Mouse (Mus musculus) embryonic fibroblast, embryonic 13.5 days (primary cell): ENCODE results near the gene Aqp2. TPM values are rescaled to one million over a fixed set of nuclear protein-coding genes. Genes with fewer than 3 reads are reported as not detected.

ENCODE experiments used
- H3K27ac ChIP-seq: 2 replicates; pipeline ENCODE4 v1.5.1; 2012; ENCODE audit warnings: low read length, control low read depth, inconsistent platforms; ENCODE audit not compliant: insufficient read depth
- H3K4me1 ChIP-seq: 2 replicates; pipeline ENCODE4 v1.6.1; 2011; ENCODE audit warnings: low read length; ENCODE audit not compliant: control insufficient read depth, insufficient read depth
- H3K4me3 ChIP-seq: 2 replicates; pipeline ENCODE4 v1.5.1; 2011; ENCODE audit warnings: mild to moderate bottlenecking, control low read depth, low read length; ENCODE audit not compliant: insufficient read depth
- CTCF ChIP-seq: IDR thresholded peaks from 2 replicates; pipeline ENCODE4 v1.5.1; 2011; ENCODE audit warnings: mild to moderate bottlenecking, control low read depth, low read length, moderate library complexity, borderline replicate concordance; ENCODE audit not compliant: insufficient read depth
- POLR2A ChIP-seq: IDR thresholded peaks from 2 replicates; pipeline ENCODE4 v1.6.1; 2011; ENCODE audit warnings: low read depth, mild to moderate bottlenecking, control low read depth, low read length, moderate library complexity
- polyA plus RNA-seq: library from polyadenylated mRNA; stranded (reverse); fragments of >200 nt; gene quantifications from 2 replicates; pipeline ENCODE4 v1.2.4, GENCODE M21; 2011; ENCODE audit warnings: low read depth; ENCODE audit not compliant: missing spikeins, insufficient read length

Aqp2 gene
- polyA plus RNA-seq, 1 experiment: not detected

DNA sequence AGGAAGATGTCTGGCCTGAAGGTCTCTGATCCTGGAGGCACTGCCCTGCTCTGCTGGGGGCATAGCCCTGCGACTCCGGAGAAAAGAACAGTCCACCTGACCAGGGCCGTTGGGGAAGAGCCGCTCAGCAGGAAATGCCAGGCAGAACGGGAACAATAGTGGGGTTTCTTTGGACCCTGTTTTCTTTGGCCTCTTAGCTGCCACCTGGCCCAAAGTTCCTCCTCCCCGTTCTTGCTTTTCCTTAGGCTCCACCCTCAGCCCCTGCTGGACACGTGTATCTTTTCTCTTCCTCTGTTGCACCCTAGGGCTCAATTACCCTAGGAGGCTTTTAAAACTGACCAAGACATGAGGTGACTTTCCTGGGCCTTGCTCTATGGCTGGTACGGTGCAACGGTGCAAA is 10.4 kb downstream of the Aqp2 start:
- no peak overlapping the region for H3K4me3 ChIP-seq
- H3K4me1 ChIP-seq: peaks cover 4% of the 10 kb centered on the region; the same call in 1 of the 2 replicates
- H3K27ac ChIP-seq: no peak overlapping the region
- no peak for TF ChIP-seq CTCF
- no peak for TF ChIP-seq POLR2A

DNA sequence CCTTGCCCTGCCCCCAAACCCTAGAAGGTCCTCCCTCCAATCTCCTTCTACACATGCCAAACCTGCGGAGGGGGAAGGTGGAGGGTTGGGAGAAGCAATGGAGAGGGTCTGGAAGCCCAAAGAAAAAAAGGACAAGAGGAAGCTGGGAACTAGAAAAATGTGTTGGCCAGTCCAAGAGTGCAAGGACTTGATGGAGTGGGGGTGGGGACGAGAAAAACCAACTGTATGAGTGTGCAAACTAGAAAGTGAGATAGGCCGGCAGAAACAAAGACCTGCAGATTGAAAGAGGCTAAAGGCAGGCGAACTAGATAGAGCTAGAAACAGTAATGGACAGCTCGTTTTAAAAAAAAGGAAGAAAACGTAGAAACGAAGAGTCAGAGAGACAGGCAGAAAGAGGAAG is 10.8 kb downstream of the Aqp2 start:
- Histone ChIP-seq H3K27ac (no peak overlapping the region), H3K4me1 (peaks cover 4% of the 10 kb centered on the region; the same call in 1 of the 2 replicates), H3K4me3 (no peak overlapping the region)
- TF ChIP-seq POLR2A (no peak), CTCF (no peak)

DNA sequence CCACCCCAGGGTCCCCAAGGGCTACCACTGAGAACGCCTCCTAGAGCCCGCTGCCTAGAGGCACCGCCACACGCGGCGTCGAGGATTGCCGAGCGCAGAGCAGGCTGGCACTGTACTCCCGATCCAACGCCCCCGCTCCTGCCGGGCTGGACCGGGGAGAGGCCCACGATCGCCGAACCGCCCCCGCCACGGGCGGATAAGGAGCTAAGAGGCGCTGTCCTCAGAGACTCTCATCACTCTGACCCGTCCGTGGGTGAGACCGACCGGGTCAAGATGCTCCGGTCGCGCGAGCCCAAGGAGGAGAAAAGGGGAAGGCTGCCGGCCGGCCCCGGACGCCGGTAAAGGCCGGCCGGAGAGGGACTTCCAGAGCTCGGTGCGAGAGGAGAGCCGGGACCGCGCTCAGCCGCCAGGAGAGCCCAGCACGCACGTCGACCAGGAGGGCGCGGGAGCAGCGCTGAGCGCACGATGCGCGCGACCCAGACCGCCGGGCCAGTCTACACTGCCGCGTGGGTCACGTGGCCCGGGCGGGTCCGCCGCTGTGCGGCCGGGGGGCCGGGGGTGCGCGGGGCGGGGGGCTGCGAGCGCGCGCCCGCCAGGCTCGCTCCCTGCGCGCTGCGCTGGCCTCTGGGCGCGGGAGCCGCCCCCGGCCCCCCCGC is 11.7 kb downstream of the Aqp2 start, which contains the start of gene Aqp5:
Gene Aqp5, plus strand, starts transcription at position 354 of the 656 bp plus-strand sequence.
- TF ChIP-seq POLR2A (no peak), CTCF (no peak)
- Histone ChIP-seq H3K27ac (no peak within 1 kb of the TSS), H3K4me1 (peaks cover 9% of the 10 kb centered on the region; the same call in 1 of the 2 replicates), H3K4me3 (0 out of 2 replicates have a peak within 1 kb of the TSS, but pooled peaks have one; percentile 22)

DNA sequence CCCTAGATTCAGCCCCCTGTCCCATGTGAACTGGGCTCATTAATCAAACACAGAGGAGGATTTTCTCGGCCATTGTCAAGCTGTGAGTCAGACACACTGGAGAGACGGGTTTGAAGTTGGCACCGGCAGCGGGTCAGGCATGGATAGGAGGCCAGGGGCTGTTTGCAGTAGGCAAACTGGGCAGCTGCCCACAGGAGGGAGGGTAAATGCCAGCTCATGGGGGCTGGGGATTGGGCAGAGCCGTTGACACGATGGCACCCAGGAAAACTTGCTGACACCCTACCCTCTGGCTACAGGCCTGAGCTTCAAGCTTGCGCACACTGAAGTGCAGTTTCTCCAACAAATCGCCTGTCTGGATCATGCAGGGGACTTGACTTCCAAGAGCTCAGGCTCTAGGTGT is 13.3 kb downstream of the Aqp2 start:
- Histone ChIP-seq H3K4me1 (peaks cover 6% of the 10 kb centered on the region; the same call in 1 of the 2 replicates), H3K27ac (no peak overlapping the region), H3K4me3 (no peak overlapping the region)
- TF ChIP-seq CTCF (no peak), POLR2A (no peak)

DNA sequence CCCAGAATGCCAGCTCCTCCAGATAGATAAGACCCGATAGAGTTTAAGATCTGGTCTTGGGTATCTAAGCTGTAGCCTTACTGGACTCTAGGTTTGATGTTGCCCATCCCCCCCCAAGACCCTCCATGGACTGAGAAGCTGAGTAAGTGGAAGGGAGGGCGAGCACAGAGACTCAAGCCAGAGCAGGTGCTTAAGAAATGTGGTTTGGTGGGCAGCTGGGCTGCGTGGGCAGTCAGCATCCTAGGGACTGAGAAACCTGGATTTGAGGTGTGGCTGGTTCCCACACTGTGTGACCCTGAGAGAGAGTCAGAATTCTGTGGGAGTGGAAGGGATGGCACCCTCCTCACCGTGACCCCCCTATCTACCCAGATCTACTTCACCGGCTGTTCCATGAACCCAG is 14.0 kb downstream of the Aqp2 start:
- TF ChIP-seq CTCF: no peak
- no peak for TF ChIP-seq POLR2A
- H3K4me3 ChIP-seq: no peak overlapping the region
- peaks cover 6% of the 10 kb centered on the region; the same call in 1 of the 2 replicates for H3K4me1 ChIP-seq
- H3K27ac ChIP-seq: no peak overlapping the region

DNA sequence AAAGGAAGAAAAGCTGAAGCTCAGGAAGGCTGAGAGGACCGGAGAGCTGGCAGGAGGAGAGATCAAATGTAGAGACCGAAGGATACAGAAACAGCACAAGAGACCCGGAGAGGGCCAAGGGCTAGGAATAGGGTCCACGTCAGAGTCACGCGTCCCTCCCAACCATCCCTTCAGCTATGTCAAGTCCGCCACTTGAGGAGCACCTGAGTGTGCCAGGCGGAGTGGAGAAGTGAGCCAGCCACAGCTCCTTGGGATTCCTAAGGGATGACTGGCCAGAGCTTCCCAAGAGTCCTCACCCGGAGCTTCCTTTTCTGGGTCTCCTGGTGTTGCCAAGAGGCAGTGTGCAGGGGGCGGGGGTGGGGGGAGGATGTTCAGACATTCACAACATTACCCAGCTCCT is 16.1 kb downstream of the Aqp2 start:
- TF ChIP-seq POLR2A (no peak), CTCF (no peak)
- H3K4me1 ChIP-seq: peaks cover 6% of the 10 kb centered on the region; the same call in 1 of the 2 replicates
- no peak overlapping the region for H3K4me3 ChIP-seq
- no peak overlapping the region for H3K27ac ChIP-seq

DNA sequence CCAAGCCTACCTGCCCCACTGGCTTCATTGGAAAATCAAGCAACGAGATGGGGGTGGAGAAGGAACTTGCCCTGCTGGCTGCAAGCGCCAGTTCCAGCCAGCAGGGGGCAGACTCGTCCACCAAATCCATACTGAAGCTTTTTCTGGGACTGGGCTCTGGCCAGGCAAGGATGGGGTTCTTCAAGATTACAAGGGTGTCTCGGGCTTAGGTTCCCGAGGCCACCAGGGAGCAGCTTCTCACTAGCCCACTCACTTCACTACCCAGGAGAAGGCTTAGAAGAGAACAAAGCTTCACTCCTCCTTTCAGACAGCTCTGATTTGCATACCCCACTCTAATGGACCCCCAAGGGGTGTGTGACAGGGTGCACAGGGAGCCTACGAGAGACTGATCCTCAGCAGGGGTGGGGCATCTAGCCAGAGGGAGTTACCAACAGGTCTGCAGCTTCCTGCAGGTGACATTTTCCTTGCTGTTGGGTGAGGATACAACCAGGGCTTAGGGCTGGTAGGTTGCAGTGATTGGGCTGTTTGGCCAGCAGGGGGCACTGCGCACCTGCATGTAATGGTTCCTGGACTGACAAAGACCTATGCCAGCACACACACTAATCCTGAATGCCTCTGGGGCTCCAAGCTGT is 17.3 kb downstream of the Aqp2 start:
- peaks cover 6% of the 10 kb centered on the region; the same call in 1 of the 2 replicates for H3K4me1 ChIP-seq
- no peak overlapping the region for H3K4me3 ChIP-seq
- no peak overlapping the region for H3K27ac ChIP-seq
- TF ChIP-seq CTCF (peak; percentile 97), POLR2A (no peak)

DNA sequence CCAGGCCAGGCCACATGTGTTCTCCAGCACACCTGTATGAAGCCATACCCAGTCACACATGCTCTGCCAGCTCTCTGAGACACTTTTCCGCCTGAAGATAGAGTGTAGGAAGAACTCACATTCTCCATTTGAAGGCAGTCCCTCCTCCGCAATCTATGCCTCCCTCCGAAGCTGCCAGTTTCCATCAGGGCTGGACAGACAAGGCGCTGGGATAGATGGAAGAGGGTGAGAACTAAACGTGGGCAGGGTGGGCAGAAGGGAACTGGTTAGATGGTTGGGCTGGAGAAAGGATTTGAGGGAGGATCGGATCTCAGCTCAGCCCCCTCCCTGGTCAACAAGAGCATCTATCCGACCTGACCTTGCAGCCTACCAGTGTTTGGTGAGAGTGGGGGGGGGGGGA is 18.0 kb downstream of the Aqp2 start:
- Histone ChIP-seq H3K27ac (no peak overlapping the region), H3K4me1 (peaks cover 6% of the 10 kb centered on the region; the same call in 1 of the 2 replicates), H3K4me3 (no peak overlapping the region)
- no peak for TF ChIP-seq CTCF
- no peak for TF ChIP-seq POLR2A

DNA sequence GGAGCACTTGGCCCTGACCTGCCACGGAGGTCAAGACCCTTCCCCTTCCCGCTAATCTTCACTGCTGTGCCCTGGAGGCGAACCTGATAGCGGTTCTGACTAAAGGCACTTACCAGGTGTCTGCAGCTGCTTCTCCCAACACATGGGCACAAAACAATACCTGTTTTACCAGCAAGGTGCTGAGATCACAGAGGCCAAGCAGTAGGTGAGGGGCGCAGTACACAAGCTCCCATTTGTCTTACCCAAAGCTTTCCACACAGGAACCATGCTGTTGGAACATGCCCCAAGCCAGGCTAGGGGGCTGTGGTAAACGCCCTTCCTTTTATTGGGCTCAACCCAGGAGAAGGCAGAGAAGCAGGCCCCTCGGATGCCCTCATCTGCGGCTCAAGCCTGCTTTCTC is 18.7 kb downstream of the Aqp2 start:
- Histone ChIP-seq H3K4me1 (peaks cover 6% of the 10 kb centered on the region; the same call in 1 of the 2 replicates), H3K4me3 (no peak overlapping the region), H3K27ac (no peak overlapping the region)
- no peak for TF ChIP-seq POLR2A
- TF ChIP-seq CTCF: no peak
